Mouse (Mus musculus): ENCODE results near the gene Gpr19.

The Gpr19 gene

DNA sequence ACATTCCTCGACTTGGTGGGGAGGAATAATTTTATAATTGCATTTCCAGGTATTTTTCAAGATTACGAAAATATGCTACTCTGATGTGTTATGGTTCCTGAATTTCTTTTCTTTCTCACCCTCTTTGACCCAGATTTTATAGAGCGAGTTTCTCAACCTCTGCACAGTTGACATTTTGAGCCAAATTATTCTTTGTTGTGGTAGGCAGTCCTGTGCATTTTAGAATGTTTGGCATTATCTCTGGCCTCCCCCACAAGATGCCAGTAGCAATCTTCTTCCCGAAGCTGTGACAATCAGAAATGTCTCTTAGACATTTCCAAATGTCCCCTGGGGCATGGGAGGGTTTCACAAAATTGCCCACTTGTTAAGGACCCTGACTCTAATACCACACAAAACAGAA, 25.3 kb upstream of the Gpr19 start:
- no peak for DNase-seq (ENCODE audit: low spot score in 2 of 2)

GRCm38 (mm10) chr6:134922511-134923195, 24.3 kb upstream of the Gpr19 start:
- no peak for DNase-seq (ENCODE audit: low spot score in 2 of 2)

- no peak for DNase-seq (ENCODE audit: low spot score in 2 of 2)
These were observed 23.5 kb upstream of the Gpr19 start for GRCm38 (mm10) chr6:134921695-134922510.

DNA sequence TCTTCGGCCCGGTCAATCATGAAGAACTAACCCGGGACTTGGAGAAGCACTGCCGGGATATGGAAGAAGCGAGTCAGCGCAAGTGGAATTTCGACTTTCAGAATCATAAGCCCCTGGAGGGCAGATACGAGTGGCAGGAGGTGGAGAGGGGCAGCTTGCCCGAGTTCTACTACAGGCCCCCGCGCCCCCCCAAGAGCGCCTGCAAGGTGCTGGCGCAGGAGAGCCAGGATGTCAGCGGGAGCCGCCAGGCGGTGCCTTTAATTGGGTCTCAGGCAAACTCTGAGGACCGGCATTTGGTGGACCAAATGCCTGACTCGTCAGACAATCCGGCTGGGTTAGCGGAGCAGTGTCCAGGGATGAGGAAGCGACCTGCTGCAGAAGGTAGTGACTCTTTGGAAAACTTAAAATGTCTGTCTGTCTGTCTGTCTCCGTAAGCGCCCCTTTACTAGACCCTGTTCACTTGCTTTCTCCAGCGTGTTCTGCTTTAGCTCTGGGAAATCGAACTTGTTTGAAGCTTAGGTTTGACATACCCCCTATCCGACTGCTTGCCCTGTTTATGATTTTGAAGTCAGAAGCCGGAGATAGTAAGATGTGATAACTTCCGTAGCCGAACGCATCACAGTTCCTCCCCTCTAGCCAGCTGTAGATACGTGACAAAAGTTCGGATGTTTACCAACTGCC, 22.8 kb upstream of the Gpr19 start:
- DNase-seq (ENCODE audit: low spot score in 2 of 2), result peak in 1 of 2 experiments; percentile 29

DNA sequence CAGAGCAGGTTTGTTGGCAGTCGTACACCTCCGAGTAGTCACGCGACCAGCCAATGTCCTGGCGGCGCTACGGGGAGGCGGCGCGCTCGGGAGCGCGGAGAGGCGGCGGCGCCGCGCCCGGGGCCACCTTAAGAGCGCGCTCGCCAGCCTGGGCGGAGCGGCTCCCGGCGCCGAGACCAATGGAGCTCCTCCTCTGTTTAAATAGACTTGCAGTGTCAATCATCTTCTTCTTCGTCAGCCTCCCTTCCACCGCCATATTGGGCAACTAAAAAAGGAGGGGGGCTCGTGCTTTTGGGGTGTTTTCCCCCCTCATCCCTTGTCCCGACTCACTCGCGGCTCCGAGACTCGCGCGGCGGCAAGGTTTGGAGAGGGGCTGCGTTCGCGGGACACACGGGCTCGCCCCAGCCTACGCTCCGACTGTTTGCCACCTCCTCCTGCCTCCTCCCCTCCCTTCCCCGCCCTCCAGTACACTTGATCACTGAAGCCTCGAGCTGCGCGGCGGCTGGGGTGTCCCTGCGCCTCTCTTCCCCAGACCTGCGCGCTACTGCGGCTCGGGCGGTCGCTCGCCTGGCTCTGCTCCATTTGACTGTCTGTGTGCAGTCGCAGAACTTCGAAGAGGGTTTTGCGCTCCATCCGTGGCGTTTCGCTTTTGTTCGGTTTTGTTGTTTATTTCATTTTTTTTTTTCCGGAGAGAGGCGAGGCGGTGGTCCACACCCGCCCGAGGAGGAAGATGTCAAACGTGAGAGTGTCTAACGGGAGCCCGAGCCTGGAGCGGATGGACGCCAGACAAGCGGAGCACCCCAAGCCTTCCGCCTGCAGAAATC, 22.0 kb upstream of the Gpr19 start, which contains the start of gene Cdkn1b:
Gene Cdkn1b, plus strand, starts transcription at position 212 of the 824 bp plus-strand sequence.
- peak; percentile 77 for DNase-seq (ENCODE audit: low spot score in 2 of 2)

DNA sequence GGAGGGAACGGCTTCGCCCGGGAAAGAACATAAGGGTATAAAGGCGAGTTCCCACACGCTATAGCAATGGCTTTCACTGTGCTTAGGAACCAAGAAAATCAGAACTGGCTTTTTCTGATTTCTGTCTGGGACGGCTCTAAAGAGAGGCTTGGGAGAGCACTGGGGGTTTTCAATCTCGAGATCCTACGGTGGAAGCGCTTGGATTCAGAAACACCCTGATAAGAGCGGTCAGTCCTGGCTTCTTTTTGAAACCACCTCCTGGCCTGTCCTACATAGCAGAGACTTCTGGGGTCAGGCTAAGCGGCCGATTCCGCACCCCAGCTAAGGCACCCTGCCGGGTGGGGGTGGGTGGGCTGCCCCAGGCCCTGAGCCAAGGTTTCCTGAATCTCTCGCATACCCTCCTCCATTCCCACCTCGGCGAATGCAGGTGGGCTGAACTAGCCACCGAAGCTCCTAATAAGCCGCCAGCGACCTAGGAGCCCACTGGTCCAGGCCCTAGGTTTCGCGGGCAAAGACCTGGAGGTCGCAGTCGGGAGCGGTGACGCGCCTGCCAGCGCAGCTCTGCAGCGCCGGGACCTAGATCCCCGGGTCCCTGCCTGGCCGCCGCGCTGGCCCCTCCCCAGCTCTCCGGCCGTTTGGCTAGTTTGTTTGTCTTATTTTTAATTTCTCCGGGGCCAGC, 21.3 kb upstream of the Gpr19 start:
- no peak for DNase-seq (ENCODE audit: low spot score in 2 of 2)

DNA sequence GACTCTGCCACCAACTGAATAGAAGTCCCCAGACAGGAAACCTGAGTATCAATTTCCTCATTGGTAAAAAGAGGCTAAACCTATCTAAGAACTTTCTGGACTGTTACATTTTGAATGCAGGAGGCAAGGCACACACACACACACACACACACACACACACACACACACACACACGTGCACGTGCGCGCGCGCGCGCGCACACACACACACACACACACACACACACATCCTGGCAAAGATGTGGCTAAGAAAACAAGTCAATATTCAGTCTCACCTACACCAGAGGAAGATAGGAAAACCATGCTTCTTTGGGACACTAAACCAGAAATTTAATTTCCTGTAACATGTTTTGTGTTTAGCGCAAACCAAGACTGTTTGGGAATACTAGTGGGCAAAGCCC, 20.4 kb upstream of the Gpr19 start:
- no peak for DNase-seq (ENCODE audit: low spot score in 2 of 2)

DNA sequence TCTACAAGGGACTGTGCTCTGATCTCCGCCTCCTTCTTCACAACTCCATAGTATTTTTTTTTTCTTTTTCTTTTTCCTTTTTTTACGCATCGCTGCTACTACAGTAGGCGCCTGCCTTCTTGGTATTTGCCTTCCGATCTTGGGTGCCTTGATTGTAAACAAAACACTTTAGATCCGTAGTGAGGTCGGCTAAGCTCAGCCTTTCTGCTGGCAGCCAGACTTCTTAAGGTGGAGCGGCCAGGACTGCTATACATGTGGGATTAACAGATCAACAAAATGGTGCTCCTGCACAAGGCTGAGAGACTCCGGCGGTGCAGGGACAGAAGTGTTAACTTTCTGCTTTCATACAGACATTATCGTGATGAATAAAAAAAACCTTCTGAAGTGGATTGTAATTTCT, 18.7 kb upstream of the Gpr19 start:
- DNase-seq (ENCODE audit: low spot score in 2 of 2), result no peak

GRCm38 (mm10) chr6:134916641-134917040, 18.3 kb upstream of the Gpr19 start:
- DNase-seq (ENCODE audit: low spot score in 2 of 2), result no peak

- no peak for DNase-seq (ENCODE audit: low spot score in 2 of 2)
These were observed 16.1 kb upstream of the Gpr19 start for GRCm38 (mm10) chr6:134914523-134914922.

- DNase-seq (ENCODE audit: low spot score in 2 of 2), result no peak
These were observed 7.4 kb upstream of the Gpr19 start for GRCm38 (mm10) chr6:134905811-134906210.

DNA sequence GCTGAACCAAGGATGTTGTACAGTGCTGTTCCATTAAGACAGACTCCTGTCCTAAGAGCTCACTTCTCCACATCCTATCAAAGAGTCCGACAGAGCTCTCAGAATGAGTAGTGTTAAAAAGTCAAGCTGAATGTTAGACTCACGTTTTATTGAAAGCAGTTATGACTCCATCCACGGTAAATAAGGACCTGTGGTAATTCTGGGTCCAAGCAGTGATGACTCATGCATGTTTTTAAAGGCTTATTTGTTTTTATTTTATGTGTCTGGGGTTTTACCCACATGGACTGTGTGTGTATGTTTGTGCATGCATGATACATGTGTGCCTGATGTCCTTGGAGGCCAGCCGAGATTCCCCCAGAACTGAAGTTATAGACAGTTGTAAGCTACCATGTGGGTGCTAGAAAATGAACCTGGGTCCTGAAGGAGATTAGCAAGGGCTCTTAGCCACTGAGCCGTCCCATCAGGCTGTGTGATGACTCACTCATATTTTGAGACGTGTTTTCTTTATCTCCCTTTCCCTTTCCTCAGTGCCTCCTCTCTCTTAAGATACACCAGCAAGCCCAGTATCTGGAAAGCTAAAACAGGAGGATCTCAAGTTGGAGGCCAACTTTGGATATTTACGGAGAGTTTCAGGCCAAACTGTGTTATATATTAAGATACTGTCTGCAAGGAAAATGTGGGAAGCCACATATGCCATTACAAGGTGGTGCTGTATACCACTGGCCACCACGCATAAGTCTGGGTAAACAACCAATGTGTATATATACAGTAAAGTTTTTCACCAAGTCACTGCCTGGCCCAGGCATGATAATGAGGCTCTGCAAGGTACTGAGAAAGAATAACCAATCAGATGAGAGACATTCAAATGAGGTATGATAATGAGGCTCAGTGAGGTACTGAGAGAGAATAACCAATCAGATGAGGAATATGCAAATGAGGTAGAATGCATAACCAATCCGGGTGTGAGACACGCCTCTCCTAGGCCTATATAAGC, 5.8 kb upstream of the Gpr19 start:
- DNase-seq (ENCODE audit: low spot score in 2 of 2), result no peak

DNA sequence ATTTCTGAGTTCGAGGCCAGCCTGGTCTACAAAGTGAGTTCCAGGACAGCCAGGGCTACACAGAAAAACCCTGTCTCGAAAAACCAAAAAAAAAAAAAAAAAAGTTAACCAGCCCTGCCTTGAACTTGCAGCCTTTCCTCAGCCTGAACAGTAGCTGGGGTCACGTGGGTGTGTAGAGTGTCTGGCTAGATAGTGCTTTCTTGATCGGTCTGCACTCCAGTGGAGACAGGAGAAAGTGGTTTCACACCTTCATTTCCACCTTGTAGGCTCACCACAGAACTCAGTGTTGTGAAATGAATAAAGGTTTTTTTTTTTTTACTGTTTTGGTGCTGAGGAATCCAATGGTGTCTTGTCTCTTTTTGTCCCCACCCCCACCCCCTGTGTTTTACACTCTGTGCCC, 5.0 kb upstream of the Gpr19 start:
- DNase-seq (ENCODE audit: low spot score in 2 of 2), result no peak

- peak; percentile 94 to 95 for DNase-seq (ENCODE audit: low spot score in 2 of 2)
These were observed 809 bp downstream of the Gpr19 start for GRCm38 (mm10) chr6:134897443-134898094.

GRCm38 (mm10) chr6:134896570-134897436, 1.6 kb downstream of the Gpr19 start:
- DNase-seq (ENCODE audit: low spot score in 2 of 2), result no peak

- DNase-seq (ENCODE audit: low spot score in 2 of 2), result no peak
These were observed 7.9 kb downstream of the Gpr19 start for GRCm38 (mm10) chr6:134890436-134890835.

- no peak for DNase-seq (ENCODE audit: low spot score in 2 of 2)
These were observed 8.6 kb downstream of the Gpr19 start for GRCm38 (mm10) chr6:134889763-134890162.

DNA sequence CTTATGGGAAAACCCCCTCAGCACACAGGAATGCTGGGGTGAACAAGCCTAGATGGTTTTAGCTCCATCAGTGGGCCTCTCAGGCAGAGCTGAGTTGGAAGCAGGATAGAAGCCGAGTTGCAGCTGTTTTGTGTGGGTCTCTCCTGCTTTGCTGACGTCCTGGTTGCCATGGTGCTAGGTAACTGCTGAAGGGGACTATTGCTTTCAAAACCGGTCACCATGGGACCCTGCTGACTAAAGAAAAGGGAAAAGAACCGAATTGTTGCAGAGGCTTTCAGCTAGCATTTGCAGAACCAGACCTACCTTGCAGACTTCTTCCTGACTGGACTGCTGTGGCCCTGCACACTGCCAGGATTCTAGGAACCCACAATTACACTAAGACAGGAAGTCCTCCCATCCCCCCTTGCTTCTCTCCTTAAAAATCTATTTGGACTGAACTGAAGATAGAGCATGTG, 9.8 kb downstream of the Gpr19 start:
- peak; percentile 17 to 47 for DNase-seq (ENCODE audit: low spot score in 2 of 2)
